Mouse (Mus musculus): ENCODE data around the gene Cog6. TPM values are rescaled to one million over a fixed set of nuclear protein-coding genes. Genes with fewer than 3 reads are reported as not detected.
"Not testable (repeated sequence)": the region's sequence is repeated elsewhere in the genome, so short reads cannot be mapped to it uniquely, and the experiment has no call there.

Gene Cog6
- polyA plus RNA-seq, 1 experiment, result 34.1 TPM

- H3K4me1 ChIP-seq (ENCODE audit: control insufficient read depth, insufficient read depth, low read length), result no peaks in the 10 kb centered on the region
- no peak for TF ChIP-seq CTCF (IDR thresholded peaks at IDR 0.05; ENCODE audit: borderline replicate concordance, insufficient read depth, low read length)
- TF ChIP-seq POLR2A (IDR thresholded peaks at IDR 0.05; ENCODE audit: low read depth, low read length), result no peak
- H3K27ac ChIP-seq (ENCODE audit: insufficient read depth, low read length), result no peak overlapping the region
These were observed 17.9 kb downstream of the Cog6 start for GRCm38 (mm10) chr3:52999016-52999744.

DNA sequence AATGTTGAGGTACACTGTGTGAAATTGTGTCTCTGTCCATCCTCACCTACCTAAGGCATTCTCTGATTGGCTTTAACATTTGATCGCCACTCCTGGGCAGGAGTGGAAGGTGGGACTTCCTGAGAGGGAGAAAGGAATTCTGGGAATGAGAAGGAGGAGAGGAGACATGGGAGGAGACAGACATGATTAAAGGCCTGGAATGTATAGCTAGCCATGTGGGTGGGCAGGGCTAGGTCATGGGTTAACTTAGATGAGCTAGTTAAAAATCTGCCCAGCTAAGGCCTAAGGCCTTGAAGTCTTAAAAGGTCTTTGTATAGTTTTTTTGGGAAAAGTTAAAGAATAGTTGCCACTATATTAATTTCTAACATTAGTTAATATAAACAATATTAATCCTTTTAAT is 19.7 kb downstream of the Cog6 start:
- TF ChIP-seq POLR2A (IDR thresholded peaks at IDR 0.05; ENCODE audit: low read depth, low read length) (no peak), CTCF (IDR thresholded peaks at IDR 0.05; ENCODE audit: borderline replicate concordance, insufficient read depth, low read length) (no peak)
- H3K4me1 ChIP-seq (ENCODE audit: control insufficient read depth, insufficient read depth, low read length), result no peaks in the 10 kb centered on the region
- no peak overlapping the region for H3K27ac ChIP-seq (ENCODE audit: insufficient read depth, low read length)
- no peak overlapping the region for H3K4me3 ChIP-seq (ENCODE audit: insufficient read depth, low read length)

More at GRCm38 (mm10) chr3:52999016-52999744, 17.9 kb downstream of the Cog6 start:
- no peak overlapping the region for H3K4me3 ChIP-seq (ENCODE audit: insufficient read depth, low read length)

GRCm38 (mm10) chr3:52996635-52997034 is 20.4 kb downstream of the Cog6 start:
- TF ChIP-seq CTCF (IDR thresholded peaks at IDR 0.05; ENCODE audit: borderline replicate concordance, insufficient read depth, low read length), result no peak
- TF ChIP-seq POLR2A (IDR thresholded peaks at IDR 0.05; ENCODE audit: low read depth, low read length), result no peak
- Histone ChIP-seq H3K27ac (ENCODE audit: insufficient read depth, low read length) (no peak overlapping the region), H3K4me3 (ENCODE audit: insufficient read depth, low read length) (no peak overlapping the region), H3K4me1 (ENCODE audit: control insufficient read depth, insufficient read depth, low read length) (peaks cover 1% of the 10 kb centered on the region; the same call in 1 of the 2 replicates)

DNA sequence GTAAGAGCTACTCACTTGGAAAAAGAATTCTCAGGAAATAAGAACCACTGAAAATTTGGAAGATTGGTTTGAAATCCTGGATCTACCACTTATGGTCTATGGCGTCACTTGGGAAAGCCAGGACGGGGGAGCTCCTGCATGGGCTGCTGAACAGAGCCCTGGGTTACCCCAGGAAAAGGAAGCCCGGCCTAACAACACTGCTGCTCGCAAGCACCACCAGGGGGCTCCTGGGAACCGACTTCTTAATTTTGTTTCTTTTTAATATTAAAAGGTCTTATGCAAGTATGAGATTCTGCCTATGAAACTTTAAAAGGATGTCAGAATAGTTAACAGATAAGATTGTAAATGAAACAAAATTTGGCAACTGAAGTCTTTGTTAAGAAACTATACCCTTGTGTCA is 22.4 kb downstream of the Cog6 start:
- TF ChIP-seq CTCF (IDR thresholded peaks at IDR 0.05; ENCODE audit: borderline replicate concordance, insufficient read depth, low read length) (no peak), POLR2A (IDR thresholded peaks at IDR 0.05; ENCODE audit: low read depth, low read length) (no peak)
- Histone ChIP-seq H3K4me3 (ENCODE audit: insufficient read depth, low read length) (no peak overlapping the region), H3K4me1 (ENCODE audit: control insufficient read depth, insufficient read depth, low read length) (peaks cover 2% of the 10 kb centered on the region; the same call in 1 of the 2 replicates), H3K27ac (ENCODE audit: insufficient read depth, low read length) (no peak overlapping the region)

GRCm38 (mm10) chr3:52993296-52993695 is 23.7 kb downstream of the Cog6 start:
- H3K4me1 ChIP-seq (ENCODE audit: control insufficient read depth, insufficient read depth, low read length), result peaks cover 2% of the 10 kb centered on the region; the same call in 1 of the 2 replicates
- no peak overlapping the region for H3K4me3 ChIP-seq (ENCODE audit: insufficient read depth, low read length)
- TF ChIP-seq CTCF (IDR thresholded peaks at IDR 0.05; ENCODE audit: borderline replicate concordance, insufficient read depth, low read length) (no peak), POLR2A (IDR thresholded peaks at IDR 0.05; ENCODE audit: low read depth, low read length) (no peak)
- no peak overlapping the region for H3K27ac ChIP-seq (ENCODE audit: insufficient read depth, low read length)

- Histone ChIP-seq H3K4me3 (ENCODE audit: insufficient read depth, low read length) (no peak overlapping the region), H3K4me1 (ENCODE audit: control insufficient read depth, insufficient read depth, low read length) (peaks cover 2% of the 10 kb centered on the region; the same call in 1 of the 2 replicates), H3K27ac (ENCODE audit: insufficient read depth, low read length) (no peak overlapping the region)
- no peak for TF ChIP-seq CTCF (IDR thresholded peaks at IDR 0.05; ENCODE audit: borderline replicate concordance, insufficient read depth, low read length)
- TF ChIP-seq POLR2A (IDR thresholded peaks at IDR 0.05; ENCODE audit: low read depth, low read length), result no peak
These were observed 26.8 kb downstream of the Cog6 start for GRCm38 (mm10) chr3:52990041-52990737.

DNA sequence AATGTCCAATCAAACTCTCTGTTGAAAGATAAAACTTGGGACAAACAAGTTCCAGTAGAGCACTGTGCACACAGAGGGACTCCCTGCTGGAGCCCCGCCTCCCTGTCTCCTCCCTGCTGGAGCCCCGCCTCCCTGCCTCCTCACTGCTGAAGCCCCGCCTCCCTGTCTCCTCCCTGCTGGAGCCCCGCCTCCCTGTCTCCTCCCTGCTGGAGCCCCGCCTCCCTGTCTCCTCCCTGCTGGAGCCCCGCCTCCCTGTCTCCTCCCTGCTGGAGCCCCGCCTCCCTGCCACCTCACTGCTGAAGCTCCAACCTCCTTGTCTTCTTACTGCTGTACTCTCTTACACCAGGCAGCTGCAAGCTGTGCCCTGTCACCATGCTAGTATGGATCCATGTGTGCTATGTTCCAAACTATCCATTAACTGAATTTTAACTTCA is 31.5 kb downstream of the Cog6 start:
- H3K4me3 ChIP-seq (ENCODE audit: insufficient read depth, low read length); H3K4me1 ChIP-seq (ENCODE audit: control insufficient read depth, insufficient read depth, low read length); H3K27ac ChIP-seq (ENCODE audit: insufficient read depth, low read length): not testable (repeated sequence)

DNA sequence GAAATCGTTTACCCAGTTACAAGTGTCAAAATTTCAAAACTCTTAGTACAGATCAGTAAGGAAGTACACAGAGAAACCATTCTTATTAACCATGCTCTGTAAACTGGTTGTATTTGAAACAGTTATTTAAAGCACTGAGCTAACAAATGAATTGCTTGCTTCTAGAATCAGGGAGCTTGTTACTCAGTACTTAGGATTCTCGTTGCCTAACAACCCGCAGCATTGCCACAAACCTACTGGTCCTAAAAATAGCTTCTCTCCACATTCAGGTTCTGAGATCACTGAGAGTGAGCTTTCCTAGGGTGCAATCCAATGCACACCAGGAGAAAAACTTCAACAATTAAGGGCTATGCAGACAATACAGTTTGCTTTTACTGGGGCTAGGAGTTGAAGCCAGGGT is 33.3 kb downstream of the Cog6 start:
- H3K27ac ChIP-seq (ENCODE audit: insufficient read depth, low read length), result peak overlapping the region; percentile 75
- TF ChIP-seq POLR2A (IDR thresholded peaks at IDR 0.05; ENCODE audit: low read depth, low read length) (no peak), CTCF (IDR thresholded peaks at IDR 0.05; ENCODE audit: borderline replicate concordance, insufficient read depth, low read length) (no peak)
- H3K4me3 ChIP-seq (ENCODE audit: insufficient read depth, low read length), result no peak overlapping the region
- H3K4me1 ChIP-seq (ENCODE audit: control insufficient read depth, insufficient read depth, low read length), result 0 out of 2 replicates have a peak, but pooled peaks cover 7% of the 10 kb centered on the region

- H3K27ac ChIP-seq (ENCODE audit: insufficient read depth, low read length), result no peak overlapping the region
- 0 out of 2 replicates have a peak, but pooled peaks cover 7% of the 10 kb centered on the region for H3K4me1 ChIP-seq (ENCODE audit: control insufficient read depth, insufficient read depth, low read length)
- TF ChIP-seq CTCF (IDR thresholded peaks at IDR 0.05; ENCODE audit: borderline replicate concordance, insufficient read depth, low read length), result no peak
- no peak for TF ChIP-seq POLR2A (IDR thresholded peaks at IDR 0.05; ENCODE audit: low read depth, low read length)
- H3K4me3 ChIP-seq (ENCODE audit: insufficient read depth, low read length), result no peak overlapping the region
These were observed 34.0 kb downstream of the Cog6 start for GRCm38 (mm10) chr3:52982993-52983392.

Measured in embryonic fibroblast, embryonic 13.5 days (primary cell).